Mouse (Mus musculus): Measurements from ENCODE around the gene Slc12a4.

The Slc12a4 gene

DNA sequence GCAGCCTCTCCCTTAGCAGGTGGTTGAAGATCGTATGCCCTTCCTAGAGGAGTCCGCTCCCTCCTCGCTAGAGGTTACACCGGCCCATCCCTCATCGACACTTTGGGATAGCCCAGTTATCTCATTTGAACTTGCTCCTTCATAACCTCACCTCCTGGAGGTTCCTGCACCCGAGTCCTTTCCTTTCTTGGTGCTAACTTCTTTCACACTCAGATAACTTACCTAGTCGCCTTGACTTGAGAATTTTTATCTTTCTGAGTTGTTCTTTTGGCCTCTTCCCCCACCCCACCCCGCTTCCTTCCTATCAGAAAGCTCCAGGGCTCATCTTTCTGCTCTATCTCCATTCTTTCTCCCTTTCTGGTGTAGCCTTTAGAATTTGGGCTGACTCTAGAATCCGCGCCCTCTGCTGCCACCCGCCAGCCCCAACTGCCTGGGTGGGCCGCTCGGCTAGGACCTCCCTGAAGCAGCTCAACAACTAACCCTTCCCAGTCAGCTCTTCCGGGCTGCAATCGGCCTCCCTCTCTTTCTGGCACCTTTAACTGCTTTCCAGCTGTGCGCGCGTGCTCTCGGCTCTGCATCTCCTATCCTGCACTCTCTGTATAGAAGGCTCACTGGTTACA is 905 bp upstream of the Slc12a4 start:
- no peak for DNase-seq

DNA sequence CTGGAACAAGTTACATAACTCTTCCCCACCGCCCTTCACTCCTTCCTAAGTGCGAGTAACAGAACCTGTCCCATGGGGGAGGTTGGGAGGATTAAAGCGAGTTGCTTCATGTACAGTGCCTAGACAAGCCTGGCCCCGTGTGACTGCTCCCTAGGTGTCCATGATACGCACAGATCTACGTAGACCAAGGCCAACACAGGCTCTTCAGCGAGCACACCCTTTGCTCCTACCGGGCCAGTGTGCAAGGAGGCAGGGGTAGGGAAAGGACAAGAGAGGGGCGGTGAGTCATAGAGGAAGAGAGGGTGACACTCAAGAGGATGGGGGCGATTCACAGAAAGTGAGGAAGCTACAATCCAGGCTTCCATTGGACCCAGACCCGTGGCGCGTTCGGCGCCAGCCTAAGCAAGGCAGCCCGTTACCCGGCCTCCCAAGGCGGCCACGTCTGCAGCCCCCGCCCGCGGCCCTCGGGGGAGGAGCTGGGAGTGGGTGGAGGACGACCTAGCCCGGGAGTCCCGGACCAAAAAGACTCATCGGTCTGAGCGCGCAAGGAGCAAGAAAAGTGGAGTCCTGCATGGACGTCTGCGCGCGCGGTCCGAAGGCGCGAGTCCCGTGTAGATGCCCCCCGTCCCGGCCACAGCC is 512 bp downstream of the Slc12a4 start:
- DNase-seq: no peak

DNA sequence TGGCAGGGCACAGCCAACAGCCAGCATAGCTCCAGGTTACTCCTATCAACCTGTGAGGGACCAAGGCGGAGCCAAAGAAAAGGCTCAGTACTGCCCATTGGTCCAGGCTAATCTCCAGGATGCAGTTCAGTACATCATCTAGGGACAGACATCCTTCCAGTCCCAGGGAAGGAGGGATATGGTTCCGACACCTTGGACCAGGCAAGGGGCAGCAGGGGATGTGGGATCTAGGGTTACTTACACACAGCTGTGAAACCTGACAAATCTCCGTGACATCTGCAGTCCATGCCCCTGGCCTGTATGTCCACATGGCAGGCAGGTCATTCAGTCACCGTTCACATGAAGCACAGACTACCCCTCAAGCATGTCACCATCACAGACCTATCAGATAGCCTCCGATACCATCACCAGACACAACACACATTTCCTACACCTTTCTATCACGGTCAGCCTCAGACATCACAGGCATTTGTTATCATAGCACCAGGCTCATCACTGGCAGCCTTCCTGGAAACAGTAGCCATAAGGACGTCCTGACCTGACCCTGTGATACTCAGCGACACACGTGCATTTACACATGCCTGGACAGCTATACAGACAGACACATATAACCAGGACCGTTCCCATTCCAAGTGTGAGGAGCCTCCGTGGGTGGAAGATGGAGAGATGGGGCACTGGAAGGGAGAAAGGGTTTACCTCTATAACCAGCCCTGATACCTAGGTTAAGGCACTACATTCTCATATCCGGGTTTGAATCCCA is 1.2 kb downstream of the Slc12a4 start:
- no peak for DNase-seq

DNA sequence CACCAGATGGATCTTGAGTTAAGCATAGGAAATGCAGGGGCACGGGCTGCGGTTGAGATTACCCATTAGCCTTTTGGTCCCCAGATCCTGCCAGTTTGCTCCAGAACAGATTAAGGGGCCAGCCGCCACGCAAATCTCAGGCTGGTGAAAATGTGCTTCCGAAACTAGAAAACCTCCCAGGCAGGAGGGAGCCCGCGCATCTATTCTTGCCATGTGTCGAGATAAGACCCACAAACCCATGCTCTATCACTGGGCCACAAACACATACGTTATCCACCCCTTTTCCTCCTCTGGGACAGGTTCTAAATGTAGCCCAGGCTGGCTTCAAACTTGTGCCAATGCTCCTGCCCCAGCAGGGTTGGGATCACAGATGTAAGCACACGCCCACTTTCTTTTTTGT is 4.4 kb downstream of the Slc12a4 start:
- DNase-seq: no peak

DNA sequence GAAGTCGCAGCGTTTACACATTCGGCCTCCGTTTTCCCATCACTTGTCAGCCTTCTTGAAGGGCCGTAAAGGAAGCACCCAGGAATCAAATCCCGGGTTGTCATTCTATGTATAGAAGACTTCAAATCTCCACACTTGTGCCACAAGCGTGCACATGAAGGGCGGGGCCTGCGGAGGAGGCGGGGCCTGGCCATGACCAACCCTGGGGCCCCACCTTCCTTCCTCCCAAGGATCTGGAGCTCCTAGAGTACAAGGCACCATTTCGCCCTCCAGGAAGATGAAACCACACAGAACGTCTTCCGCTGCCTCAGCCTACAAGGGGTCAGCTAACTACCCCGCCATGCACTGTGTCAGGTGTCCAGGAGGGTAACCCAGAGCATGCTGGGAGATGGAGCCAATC is 4.8 kb downstream of the Slc12a4 start:
- DNase-seq: no peak

DNA sequence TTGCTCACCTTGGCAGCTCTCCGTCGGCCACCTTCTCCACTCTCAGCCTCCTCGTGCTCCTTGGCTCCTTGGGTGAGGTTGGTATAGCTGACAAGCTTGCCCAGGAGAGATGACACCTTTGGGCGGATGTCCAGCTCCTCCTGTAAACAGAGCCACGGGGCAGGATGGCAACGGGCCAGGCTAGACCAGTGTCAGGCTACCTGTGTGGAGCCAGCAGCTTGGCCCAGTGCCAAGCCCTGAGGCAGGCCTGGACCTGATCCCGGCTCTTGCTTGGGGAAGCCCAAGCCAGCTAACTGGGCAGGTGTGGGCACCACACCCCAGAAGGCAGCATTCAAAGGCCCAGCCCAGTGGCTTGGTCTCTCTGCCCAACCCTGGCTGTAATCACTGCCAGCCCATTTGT is 6.5 kb downstream of the Slc12a4 start:
- no peak for DNase-seq

DNA sequence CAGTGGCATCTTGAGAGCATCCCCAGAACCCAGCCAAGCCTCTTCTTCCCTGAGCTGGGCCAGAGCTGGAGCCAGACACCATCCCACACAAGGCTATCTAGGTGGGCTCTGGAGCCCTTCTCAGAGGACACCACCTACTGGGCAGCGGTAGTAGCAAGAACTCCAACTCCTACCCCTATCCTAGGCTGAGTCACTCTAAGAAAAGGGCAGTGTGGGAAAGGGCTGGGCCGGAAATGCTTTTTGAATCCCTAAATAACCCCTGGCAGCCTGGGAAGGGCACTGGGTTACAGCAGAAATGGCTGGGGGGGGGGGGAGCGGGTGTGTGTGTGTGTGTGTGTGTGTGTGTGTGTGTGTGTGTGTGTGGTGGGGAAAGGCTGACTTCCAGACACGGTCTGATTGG is 8.1 kb downstream of the Slc12a4 start:
- DNase-seq: no peak

DNA sequence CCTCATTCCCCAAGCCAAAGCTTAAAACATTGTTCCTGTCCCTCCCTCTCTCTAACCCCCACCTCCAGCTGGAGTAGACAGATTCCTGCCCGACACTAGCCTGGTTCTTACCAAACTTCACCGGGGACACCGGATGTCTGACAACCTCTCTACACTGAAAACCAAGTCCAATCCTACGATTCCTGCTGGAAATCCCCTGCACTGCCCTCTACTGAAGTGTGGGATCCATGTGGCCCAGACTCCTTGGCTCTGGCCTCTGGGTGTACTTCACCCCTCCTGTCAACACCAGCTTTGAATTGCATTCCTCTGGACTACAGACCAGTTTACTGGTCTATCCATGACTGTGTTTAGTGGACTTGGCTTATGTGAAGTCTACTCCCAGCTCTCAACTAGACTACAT is 9.3 kb downstream of the Slc12a4 start:
- DNase-seq: no peak

DNA sequence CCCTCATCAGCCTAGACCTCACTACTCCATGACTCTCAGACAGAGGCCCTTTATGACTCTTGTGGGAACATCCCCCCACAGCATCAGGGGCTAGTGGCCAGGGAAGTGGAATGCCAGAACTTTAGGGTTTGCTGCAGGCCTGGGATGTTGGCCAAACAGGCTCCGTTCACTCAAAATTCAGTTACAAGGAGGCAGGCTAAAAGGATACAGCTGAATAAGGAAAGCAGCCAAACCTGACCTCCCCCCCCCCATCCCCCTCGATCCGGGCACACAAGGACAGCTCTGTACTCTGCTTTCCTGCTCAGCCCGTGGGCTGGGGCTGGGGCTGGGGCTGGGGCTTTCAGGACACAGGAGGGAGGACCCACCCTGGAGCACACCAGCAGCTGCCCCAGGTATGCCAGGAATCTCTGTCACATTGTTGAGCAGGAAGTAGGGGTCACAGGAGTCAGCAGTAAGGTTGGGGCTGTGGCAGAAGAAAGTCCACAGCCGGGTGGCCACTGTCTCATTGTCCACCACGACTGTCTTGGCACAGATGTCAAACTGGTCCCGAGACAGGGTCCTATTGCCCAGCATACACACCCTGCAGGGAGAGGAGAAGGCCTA is 14.7 kb downstream of the Slc12a4 start:
- peak; percentile 54 for DNase-seq

DNA sequence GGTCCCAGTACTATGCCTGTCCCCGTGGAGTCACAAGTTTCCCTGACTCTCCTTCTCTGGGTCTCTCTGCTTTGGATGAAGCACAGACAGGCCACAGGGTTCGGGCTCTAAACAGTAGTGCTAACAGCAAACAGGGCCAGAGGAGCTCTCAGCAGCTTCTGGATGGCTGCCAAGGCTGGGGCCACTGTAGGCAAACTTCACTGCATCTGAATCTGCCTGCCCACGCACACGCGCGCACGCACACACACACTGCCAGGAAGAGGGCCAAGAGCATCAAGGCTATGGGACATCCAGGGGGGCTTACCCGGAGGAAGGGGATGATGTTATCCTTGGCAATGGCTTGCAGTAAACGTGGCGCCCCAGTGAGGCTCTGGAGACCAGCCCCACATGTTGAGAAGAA is 16.5 kb downstream of the Slc12a4 start:
- peak; percentile 67 for DNase-seq

DNA sequence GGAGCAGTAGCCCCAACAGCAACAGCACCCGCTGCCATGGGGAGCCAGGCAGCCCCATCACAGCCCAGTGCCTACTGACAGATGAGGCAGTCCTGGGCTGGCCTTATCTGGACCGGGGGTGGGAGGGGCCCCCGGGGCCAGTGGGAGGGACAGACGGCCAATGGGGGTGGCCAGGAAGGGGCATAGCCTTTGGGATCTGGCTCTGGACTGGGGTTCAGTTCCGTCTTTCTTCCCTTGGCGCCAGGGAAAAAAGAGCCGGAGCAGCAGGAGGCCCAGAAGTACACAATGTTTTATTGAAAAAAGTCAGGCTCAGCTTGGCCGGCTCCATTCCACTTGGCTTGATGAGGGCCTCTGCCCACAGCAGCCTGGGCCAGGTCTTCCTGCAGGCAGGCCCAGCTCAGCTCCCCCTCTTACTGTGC is 22.6 kb downstream of the Slc12a4 start, which contains the start of gene Lcat:
TSS of gene Lcat (minus strand) at position 62 of the 419 bp plus-strand sequence.
- DNase-seq: peak; percentile 56

DNA sequence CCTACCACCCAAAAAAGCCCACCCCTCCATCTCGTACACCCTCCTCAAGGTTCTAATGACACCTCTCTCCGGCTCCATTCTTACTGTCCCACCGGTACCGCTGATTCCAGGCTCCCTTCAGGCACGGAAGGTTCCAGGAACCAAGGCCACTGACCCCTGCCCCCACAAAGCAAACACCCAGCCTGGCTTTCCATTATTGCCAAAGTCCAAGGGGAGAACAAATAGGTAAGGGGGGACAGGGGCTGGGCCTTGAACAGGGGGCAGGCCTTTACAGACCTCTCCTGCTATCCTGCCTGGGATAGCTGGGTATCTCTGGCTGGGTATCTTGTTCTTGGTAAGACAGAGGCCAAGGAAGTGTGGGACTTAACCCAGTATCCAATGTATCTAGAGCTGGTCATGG is 23.4 kb downstream of the Slc12a4 start:
- DNase-seq: no peak

DNA sequence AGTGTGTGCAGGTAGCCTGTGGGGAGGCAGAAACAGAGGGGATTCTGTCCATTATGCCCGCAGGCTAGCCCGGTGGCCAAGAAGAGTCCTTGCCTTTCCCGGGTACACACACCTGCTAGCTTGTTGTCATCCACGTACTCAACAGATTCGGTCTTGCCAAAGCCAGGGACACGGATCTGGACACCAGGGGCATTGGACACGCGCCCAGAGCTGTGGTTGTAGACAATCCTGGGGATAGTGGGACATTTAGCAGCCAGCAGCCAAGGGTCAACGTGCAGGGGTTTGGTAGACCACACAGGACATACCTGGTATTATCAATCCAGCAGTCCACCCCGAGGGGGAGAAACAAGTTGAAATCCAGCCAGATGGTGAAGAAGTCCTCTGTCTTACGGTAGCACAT is 23.9 kb downstream of the Slc12a4 start:
- DNase-seq: no peak

DNA sequence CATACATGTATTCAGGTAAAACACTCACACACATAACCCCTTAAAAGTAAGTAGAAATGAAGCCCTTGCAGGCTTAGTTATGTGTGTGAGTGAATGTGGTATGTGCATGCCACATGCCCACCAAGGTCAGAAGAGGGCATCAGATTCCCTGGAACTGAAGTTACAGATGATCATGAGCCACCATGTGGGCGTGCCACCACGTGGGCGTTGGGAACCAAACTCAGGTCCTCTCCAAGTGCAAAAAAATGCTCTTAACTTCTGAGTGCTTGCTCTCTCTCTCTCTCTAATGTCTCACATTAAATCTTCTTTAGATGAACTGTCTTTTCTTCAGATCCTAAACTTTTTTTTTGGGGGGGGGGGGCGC is 27.6 kb downstream of the Slc12a4 start, which contains the start of gene Psmb10:
TSS of gene Psmb10 (minus strand) at position 139 of the 364 bp plus-strand sequence.
- no peak for DNase-seq

DNA sequence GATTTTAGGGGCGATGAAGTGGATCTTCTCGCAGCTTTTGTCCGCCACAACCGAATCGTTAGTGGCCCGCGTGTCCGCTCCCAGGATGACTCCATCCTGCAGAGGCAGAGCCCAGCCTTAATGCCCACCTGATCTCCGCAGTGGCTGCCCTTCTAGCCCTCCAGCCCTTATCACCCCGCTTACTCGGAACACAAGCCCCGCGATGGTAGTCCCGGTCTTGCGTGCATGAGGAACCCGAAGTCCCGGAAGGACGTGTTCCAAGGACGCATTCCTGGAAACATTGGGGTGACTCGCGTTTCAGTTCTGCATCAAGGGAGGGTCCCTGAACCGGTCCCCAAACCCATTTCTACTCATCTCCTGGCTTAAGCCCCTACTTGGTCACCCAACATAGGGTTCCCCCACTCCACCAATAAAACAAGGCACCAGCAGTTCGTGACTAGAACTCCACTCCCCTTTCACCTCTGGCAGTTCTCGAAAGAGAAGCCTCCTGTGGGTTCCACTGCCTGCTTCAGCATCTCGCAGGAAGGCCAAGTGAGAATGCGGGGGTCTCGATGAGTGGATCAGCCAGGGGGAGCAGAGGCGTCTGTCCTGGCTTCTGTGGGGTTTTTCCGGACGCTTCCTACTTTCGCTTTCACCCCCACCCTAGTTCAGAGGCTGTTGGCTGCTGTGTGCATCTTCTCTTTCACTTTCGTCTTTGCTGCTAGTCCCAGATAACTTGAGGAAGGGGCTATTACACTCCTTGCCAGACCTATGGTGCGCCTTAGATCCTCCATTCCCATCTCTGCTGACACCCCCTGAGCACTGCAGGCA is 28.2 kb downstream of the Slc12a4 start:
- DNase-seq: peak; percentile 39

DNA sequence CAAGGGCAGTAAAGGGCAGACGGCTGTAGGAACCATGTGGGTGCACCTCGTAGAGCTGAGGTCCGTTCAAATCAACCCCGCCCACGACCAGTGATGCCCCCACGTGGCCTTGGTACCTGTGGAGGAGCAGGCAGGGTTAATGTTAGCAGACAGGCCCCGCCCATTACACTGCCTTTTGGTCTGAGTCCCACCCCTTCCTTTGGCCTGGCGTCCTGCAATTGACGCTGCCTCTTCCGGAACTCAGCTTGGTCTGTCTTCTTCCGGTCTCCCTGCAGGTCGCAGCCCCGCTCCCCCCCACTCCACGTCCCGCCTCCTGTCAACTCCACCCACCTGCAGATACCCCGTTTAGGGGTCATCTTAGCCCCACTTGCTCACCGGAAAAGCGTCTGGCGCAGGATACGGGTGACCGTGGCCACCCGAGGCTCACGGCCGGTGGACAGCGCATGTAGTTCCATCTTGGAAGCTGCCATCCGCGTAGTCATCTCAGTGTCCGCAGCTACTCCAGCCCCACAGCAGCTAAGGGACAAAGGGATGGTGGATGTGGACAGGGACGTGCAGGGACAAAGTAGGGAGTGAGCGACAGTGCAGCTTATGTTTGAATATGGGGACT is 28.9 kb downstream of the Slc12a4 start:
- peak; percentile 91 for DNase-seq

DNA sequence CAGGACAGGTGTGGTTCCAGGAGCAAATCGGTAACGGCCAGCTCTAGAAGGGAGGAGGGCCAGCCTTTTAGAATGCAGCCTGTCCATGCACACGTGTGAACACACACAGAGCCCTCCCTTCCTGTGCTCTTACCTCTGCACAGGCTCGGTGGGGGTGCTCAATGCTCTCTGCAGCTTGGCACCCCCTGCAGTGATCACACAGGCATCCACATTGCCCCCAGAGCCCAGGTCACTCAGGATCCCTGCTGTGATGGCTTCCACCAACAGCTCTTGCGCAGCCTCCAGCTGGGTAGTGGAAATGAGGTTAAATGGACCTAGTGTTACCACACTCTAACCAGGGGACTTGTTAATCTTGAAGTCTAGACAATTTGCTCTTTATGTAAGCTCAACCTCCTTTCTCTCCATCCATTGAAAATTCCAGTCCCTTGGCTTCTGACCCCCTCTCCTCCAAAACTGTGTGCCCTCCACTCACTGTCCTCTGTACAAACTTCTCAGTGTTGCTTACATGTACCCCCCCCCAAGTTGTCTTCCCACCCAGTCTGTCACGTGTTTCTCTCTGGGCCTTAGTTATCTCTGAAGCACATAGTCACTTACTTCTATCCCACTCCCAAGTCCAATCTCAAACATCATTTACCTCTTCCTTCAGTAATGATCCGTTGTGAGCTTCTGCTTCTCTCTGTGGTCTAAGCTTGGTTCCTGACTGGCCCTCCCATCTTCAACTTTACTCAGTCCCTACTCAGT is 29.9 kb downstream of the Slc12a4 start:
- no peak for DNase-seq

DNA sequence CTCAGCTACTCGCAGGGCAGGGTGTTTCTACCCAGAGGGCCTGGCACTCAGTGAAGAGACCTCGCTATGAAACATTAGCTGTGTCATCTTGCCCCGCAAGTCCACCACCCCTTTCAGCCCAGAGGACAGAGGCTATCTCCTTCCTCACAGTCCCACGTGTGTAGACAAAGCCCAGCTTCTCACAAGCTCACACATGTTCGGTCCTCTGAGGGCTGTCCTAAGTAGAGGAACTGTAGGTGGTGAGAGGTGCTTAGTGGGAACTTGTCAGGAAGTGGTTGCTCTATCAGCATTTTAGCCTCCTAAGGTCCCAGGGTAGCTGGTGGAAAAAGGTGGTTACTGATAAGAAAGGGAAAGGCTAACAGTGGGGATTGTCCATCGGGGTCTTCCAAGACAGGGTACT is 30.8 kb downstream of the Slc12a4 start:
- DNase-seq: no peak

DNA sequence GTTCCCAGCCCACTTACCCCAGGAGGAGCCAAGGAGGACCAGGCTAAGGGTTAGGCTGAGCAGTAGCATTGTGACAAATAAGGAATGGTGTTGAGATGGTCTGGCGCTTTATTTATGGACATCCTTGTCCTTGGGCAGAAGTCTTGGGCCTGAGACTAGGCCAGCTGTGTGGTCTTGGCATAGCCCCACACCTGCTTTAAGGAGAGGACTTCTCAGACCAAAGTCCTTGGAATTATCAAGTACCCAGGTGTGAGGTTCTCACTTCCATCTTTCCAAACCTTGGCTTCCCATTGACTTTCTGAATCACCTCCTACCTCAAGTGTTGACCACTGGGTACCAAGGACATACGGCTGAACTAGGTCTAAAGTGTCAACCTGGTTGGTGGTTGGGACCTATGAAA is 32.1 kb downstream of the Slc12a4 start, which contains the start of gene Ctrl:
TSS of gene Ctrl (minus strand) at position 101 of the 400 bp plus-strand sequence.
- no peak for DNase-seq

DNA sequence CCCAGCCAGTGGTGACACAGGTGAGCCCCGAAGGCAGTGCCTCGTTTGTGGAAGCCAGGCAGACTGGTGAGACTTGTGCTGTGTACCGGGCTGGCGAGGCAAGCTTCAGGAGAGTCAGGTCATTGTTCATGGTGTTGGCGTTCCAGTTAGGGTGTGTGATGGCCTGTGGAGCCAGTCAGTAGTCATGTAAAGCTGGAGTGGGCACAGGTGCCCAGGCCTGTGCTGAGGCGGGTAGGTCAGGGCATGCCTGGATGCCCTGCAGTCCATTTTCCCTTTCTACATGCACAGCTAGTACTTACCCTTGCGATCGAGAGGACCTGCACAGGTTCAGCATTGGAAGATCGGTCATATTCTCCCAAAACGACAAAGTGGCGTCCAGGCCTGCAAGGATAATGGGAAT is 33.4 kb downstream of the Slc12a4 start:
- no peak for DNase-seq

DNA sequence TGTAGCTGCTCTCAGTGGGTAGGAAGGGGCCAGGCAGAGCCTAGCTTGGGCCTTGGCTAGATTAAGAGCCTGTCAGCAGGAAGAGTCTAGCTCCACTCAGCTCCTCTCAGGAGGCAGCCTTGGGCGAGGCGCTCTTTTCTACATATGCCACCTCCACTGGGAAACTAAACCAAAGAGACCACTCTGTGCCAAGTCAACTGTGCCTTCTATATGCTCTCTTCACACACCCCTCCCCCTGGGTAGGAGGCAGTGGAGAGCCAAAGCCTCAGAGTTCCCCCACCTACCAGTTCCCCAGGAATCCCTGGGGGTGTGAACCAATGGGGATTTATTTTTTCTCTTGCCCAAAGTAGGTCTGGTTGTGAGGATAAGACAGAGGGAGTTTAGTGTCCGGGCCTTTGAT is 34.6 kb downstream of the Slc12a4 start:
- DNase-seq: peak; percentile 70

DNA sequence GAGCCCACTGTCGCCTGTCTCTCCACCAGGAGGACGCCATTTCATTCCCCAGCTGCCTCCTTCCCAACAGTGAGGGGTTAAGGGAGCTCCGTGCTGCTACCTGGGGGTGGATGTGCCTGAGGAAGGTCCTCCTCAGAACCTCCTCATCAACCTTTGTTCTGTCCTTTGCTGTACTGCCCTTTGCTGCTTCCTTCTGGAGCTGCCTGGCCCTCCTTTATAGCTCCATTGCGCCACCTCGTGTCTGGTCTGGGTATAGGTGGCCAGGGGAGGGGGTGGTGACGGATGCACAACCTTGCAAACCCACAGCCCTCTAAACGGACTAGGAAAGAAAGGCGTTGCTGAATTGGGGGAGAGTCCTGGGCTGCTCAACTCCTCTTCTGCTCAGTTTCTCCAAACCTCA is 35.3 kb downstream of the Slc12a4 start:
- peak; percentile 73 for DNase-seq

All from right cerebral cortex, adult 18-20 months (tissue).